Mouse (Mus musculus): ENCODE results near the gene Tatdn2.

- TF ChIP-seq POLR2A (IDR thresholded peaks at IDR 0.05; ENCODE audit: borderline replicate concordance, extremely low read depth, insufficient read depth, insufficient read length, poor library complexity, severe bottlenecking) (no peak), CTCF (IDR thresholded peaks at IDR 0.05; ENCODE audit: borderline replicate concordance, extremely low read depth, insufficient read depth, insufficient read length) (no peak)
Measured at GRCm38 (mm10) chr6:113695766-113696355, 989 bp upstream of the Tatdn2 start.

Data from brain, embryonic 14.5 days (tissue).